Mouse (Mus musculus) Patski (cell line): ENCODE measurements at regions not wholly inside any gene's neighbourhood (a gene's known extent, or its start where the extent isn't known, plus 50 kb on each side); places are given as distances from the start of the nearest gene placed in this dataset.

Experiments used
- ATAC-seq: fragments of 100-300 bp; one replicate; pipeline ENCODE4 v1.8.0; 2021
- CTCF ChIA-PET: fragments of 350-600 bp; sonication (Branson Sonifier 250); formaldehyde crosslinking; loops from one replicate; lab custom pipeline; 2022; ENCODE audit warnings: inconsistent platforms; lab: Charles Lee
- POLR2A ChIA-PET: fragments of 350-600 bp; sonication (Branson Sonifier 250); formaldehyde crosslinking; loops from one replicate; lab custom pipeline; 2022; ENCODE audit warnings: antibody characterized with exemption, inconsistent platforms; lab: Charles Lee
- DNase-seq: peaks from one replicate; pipeline ENCODE4 v3.0.0-alpha.2; 2011; ENCODE audit warnings: low read depth, low spot score
- H3K27me3 ChIP-seq: fragments of 371-371 bp; one replicate; pipeline ENCODE4 v1.5.1; 2021
- CTCF ChIP-seq: fragments of 100-300 bp; IDR thresholded peaks from one replicate; pipeline ENCODE4 v1.5.1; 2021
- in situ Hi-C: fragments of 300-500 bp; cut with MboI; formaldehyde crosslinking; loops from 3 replicates; pipeline ENCODE4 v1.11.1; 2018; ENCODE audit warnings: low pct_unique_long_range_greater_than_20kb, mixed read lengths

GRCm38 (mm10) chr3:52897665-52898064 lies 119.4 kb downstream of the Cog6 start:
- no peak for DNase-seq
- ChIA-PET POLR2A (no interaction called here), CTCF (interaction anchor here (1.6 kb wide), 1 partner anchor 30 kb away, joined by 3 read pairs; no protein-coding TSS in a partner anchor)
- ATAC-seq, result no peak
- in situ Hi-C loops, result no loop called here
- no peak for TF ChIP-seq CTCF
- peaks cover 6% of the 10 kb centered on the region for H3K27me3 ChIP-seq

GRCm38 (mm10) chr3:52896462-52896861 lies 120.6 kb downstream of the Cog6 start:
- in situ Hi-C loops, result no loop called here

GRCm38 (mm10) chr3:52895751-52896150 lies 121.3 kb downstream of the Cog6 start:
- ChIA-PET CTCF (no interaction called here), POLR2A (no interaction called here)
- DNase-seq (no peak), ATAC-seq (no peak)
- TF ChIP-seq CTCF, result no peak
- in situ Hi-C loops, result no loop called here
- peaks cover 6% of the 10 kb centered on the region for H3K27me3 ChIP-seq

More at GRCm38 (mm10) chr3:52896462-52896861, 120.6 kb downstream of the Cog6 start:
- no peak for TF ChIP-seq CTCF
- ChIA-PET POLR2A (no interaction called here), CTCF (no interaction called here)
- H3K27me3 ChIP-seq, result peaks cover 6% of the 10 kb centered on the region
- no peak for ATAC-seq
- no peak for DNase-seq

- no peak for TF ChIP-seq CTCF
- H3K27me3 ChIP-seq, result peaks cover 6% of the 10 kb centered on the region
- no peak for ATAC-seq
- ChIA-PET CTCF (no interaction called here), POLR2A (interaction anchor here (0.6 kb wide), 1 partner anchor 57 kb away, joined by 3 read pairs; no protein-coding TSS in a partner anchor)
- in situ Hi-C loops, result no loop called here
- no peak for DNase-seq
These were observed 122.2 kb downstream of the Cog6 start for GRCm38 (mm10) chr3:52894812-52895211.

GRCm38 (mm10) chr3:52889156-52889715 lies 127.8 kb downstream of the Cog6 start:
- POLR2A ChIA-PET, result no interaction called here
- H3K27me3 ChIP-seq, result no peaks in the 10 kb centered on the region
- in situ Hi-C loops, result no loop called here
- no peak for ATAC-seq
- CTCF ChIA-PET, result no interaction called here
- no peak for TF ChIP-seq CTCF
- no peak for DNase-seq

GRCm38 (mm10) chr3:52881981-52882380 lies 135.1 kb downstream of the Cog6 start:
- ATAC-seq, result no peak
- CTCF ChIA-PET, result no interaction called here
- H3K27me3 ChIP-seq, result peaks cover 4% of the 10 kb centered on the region
- no peak for DNase-seq
- POLR2A ChIA-PET, result no interaction called here
- no peak for TF ChIP-seq CTCF
- in situ Hi-C loops, result no loop called here

GRCm38 (mm10) chr3:52881139-52881538 lies 135.9 kb downstream of the Cog6 start:
- TF ChIP-seq CTCF, result no peak
- in situ Hi-C loops, result no loop called here
- peaks cover 4% of the 10 kb centered on the region for H3K27me3 ChIP-seq
- DNase-seq, result peak; percentile 48
- ATAC-seq, result peak; percentile 58
- POLR2A ChIA-PET, result no interaction called here
- CTCF ChIA-PET, result no interaction called here

- ChIA-PET POLR2A (interaction anchor here (0.5 to 1.2 kb wide), 3 partner anchors 16 to 27 kb away, joined by 3 to 6 read pairs (median 4); no protein-coding TSS in a partner anchor), CTCF (interaction anchor here (0.7 to 2.1 kb wide), 7 partner anchors 13 to 104 kb away, joined by 3 to 15 read pairs (median 3); no protein-coding TSS in a partner anchor)
- ATAC-seq (no peak), DNase-seq (no peak)
- TF ChIP-seq CTCF, result no peak
- H3K27me3 ChIP-seq, result peaks cover 4% of the 10 kb centered on the region
- in situ Hi-C loops, result no loop called here
These were observed 137.3 kb downstream of the Cog6 start for GRCm38 (mm10) chr3:52879700-52880099.

- ATAC-seq (peak; percentile 46), DNase-seq (no peak)
- ChIA-PET CTCF (interaction anchor here (0.9 to 2.1 kb wide), 6 partner anchors 9 to 47 kb away, joined by 3 to 15 read pairs (median 4); no protein-coding TSS in a partner anchor), POLR2A (no interaction called here)
- in situ Hi-C loops, result no loop called here
- TF ChIP-seq CTCF, result no peak
- H3K27me3 ChIP-seq, result peaks cover 4% of the 10 kb centered on the region
These were observed 138.7 kb downstream of the Cog6 start for GRCm38 (mm10) chr3:52878334-52878733.

- TF ChIP-seq CTCF, result no peak
- ATAC-seq, result no peak
- ChIA-PET POLR2A (no interaction called here), CTCF (interaction anchor here (0.6 to 1.5 kb wide), 3 partner anchors 8 to 28 kb away, joined by 3 to 4 read pairs (median 3); no protein-coding TSS in a partner anchor)
- no peak for DNase-seq
- in situ Hi-C loops, result no loop called here
- peaks cover 22% of the 10 kb centered on the region for H3K27me3 ChIP-seq
These were observed 144.8 kb downstream of the Cog6 start for GRCm38 (mm10) chr3:52872260-52872659.

- TF ChIP-seq CTCF, result no peak
- in situ Hi-C loops, result no loop called here
- DNase-seq (no peak), ATAC-seq (no peak)
- peaks cover 11% of the 10 kb centered on the region for H3K27me3 ChIP-seq
- ChIA-PET CTCF (interaction anchor here (1.8 kb wide), 1 partner anchor 20 kb away, joined by 6 read pairs; no protein-coding TSS in a partner anchor), POLR2A (interaction anchor here (1.5 kb wide), 1 partner anchor 16 kb away, joined by 4 read pairs; no protein-coding TSS in a partner anchor)
These were observed 153.7 kb downstream of the Cog6 start for GRCm38 (mm10) chr3:52863146-52863849.
